Mouse (Mus musculus): ENCODE data around the gene Prr5l. TPM values are rescaled to one million over a fixed set of nuclear protein-coding genes. Genes with fewer than 3 reads are reported as not detected.

Gene Prr5l
- polyA plus RNA-seq, 1 experiment from 2014 or later, result 38.1 TPM

DNA sequence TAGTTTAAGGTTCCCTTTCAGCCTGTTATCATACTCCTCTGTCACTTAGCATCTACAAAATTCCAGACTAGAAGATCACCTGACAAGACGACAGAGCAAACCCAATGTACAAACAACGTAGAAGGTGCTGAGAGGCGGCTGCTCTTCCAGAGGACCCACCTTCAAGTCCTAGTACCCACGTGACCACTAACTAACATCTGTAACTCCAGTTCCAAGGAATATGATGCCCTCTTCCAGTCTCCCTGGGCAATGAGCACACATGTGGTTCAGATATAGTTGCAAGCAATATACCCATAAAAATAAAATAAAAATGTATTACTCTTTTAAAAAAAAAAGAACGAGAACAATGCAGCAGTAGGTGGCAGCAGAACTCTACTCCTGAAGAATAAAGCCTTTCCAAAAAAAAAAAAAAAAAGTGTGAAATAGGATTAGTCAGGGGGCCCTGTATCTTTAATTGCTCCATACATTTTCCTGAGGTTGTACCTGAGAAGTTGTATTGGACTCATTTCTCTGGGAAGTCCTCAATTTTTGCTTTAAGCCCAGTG lies 176.8 kb downstream of the Prr5l start:
- Histone ChIP-seq H3K27me3 (ENCODE audit: insufficient read depth, low read length) (no peaks in the 10 kb centered on the region), H3K27ac (no peak overlapping the region), H3K36me3 (ENCODE audit: insufficient read depth, low read length) (no peaks in the 10 kb centered on the region), H3K4me3 (replicated peaks; ENCODE audit: low read depth, low read length) (no peak overlapping the region), H3K4me2 (ENCODE audit: low read length) (no peak overlapping the region), H3K9me3 (replicated peaks; ENCODE audit: low read length) (no peaks in the 10 kb centered on the region), H3K4me1 (replicated peaks; ENCODE audit: insufficient read depth, low read length) (no peaks in the 10 kb centered on the region), H3K9ac (ENCODE audit: low read depth, low read length) (no peak overlapping the region)
- TF ChIP-seq CTCF (IDR thresholded peaks at IDR 0.05; ENCODE audit: low read depth), result peak; percentile 65
- WGBS, result 52% methylated on average over 5 of the region's 5 CpGs
- DNase-seq (ENCODE audit: low spot score) (peak; percentile 59), ATAC-seq (replicated peaks; ENCODE audit: low FRiP score, low read depth) (no peak)

DNA sequence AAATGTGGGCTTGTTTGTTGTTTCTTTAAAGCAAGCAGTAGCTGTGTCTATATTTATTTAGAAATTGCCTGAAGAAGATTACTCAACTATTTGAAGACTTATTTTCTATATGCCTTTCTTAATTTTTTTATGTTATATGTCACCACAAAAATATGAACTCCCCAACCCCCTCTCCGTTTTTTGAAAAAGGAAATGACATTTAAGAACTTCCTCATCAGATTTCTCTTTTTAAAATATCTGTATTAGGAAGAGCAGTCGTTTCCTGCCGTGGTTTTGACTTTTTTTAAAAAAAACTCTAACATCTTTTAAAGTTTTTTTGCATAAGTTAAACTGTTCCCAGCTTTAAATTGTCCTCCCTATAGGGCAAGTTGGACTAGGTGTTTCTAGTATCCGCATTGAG lies 183.5 kb downstream of the Prr5l start:
- Histone ChIP-seq H3K9me3 (replicated peaks; ENCODE audit: low read length) (no peaks in the 10 kb centered on the region), H3K27me3 (ENCODE audit: insufficient read depth, low read length) (no peaks in the 10 kb centered on the region), H3K36me3 (ENCODE audit: insufficient read depth, low read length) (peaks cover 31% of the 10 kb centered on the region), H3K4me3 (replicated peaks; ENCODE audit: low read depth, low read length) (no peak overlapping the region), H3K4me1 (replicated peaks; ENCODE audit: insufficient read depth, low read length) (no peaks in the 10 kb centered on the region), H3K4me2 (ENCODE audit: low read length) (no peak overlapping the region), H3K9ac (ENCODE audit: low read depth, low read length) (no peak overlapping the region), H3K27ac (no peak overlapping the region)
- 74% methylated on average over 4 of the region's 4 CpGs for WGBS
- no peak for DNase-seq (ENCODE audit: low spot score)
- no peak for TF ChIP-seq CTCF (IDR thresholded peaks at IDR 0.05; ENCODE audit: low read depth)
- no peak for ATAC-seq (replicated peaks; ENCODE audit: low FRiP score, low read depth)

DNA sequence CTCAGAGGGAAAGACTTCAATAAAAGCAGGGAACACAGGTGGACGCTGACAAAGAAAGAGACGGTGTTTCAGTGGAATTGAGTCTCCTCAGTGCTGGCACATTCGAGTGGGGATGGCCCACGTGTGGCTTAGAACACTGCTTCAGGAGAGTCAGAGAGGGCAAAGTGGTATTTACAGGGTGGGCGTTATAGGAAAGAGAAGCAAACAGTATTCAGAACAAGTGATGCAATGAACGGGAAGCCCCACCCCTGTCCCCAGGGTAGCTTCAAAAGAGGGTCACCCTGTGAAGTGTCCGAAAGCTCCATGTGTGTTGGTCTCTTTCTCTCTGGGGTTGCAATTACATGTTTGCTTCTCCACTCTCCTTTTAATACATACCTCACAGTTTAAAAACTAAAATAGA lies 187.2 kb downstream of the Prr5l start:
- H3K4me3 ChIP-seq (replicated peaks; ENCODE audit: low read depth, low read length), result no peak overlapping the region
- H3K9ac ChIP-seq (ENCODE audit: low read depth, low read length), result no peak overlapping the region
- no peaks in the 10 kb centered on the region for H3K9me3 ChIP-seq (replicated peaks; ENCODE audit: low read length)
- 88% methylated on average over 7 of the region's 7 CpGs for WGBS
- H3K4me2 ChIP-seq (ENCODE audit: low read length), result no peak overlapping the region
- no peak for TF ChIP-seq CTCF (IDR thresholded peaks at IDR 0.05; ENCODE audit: low read depth)
- H3K36me3 ChIP-seq (ENCODE audit: insufficient read depth, low read length), result peaks cover 44% of the 10 kb centered on the region
- no peaks in the 10 kb centered on the region for H3K27me3 ChIP-seq (ENCODE audit: insufficient read depth, low read length)
- H3K4me1 ChIP-seq (replicated peaks; ENCODE audit: insufficient read depth, low read length), result no peaks in the 10 kb centered on the region
- DNase-seq (ENCODE audit: low spot score) (no peak), ATAC-seq (replicated peaks; ENCODE audit: low FRiP score, low read depth) (no peak)
- H3K27ac ChIP-seq, result no peak overlapping the region

DNA sequence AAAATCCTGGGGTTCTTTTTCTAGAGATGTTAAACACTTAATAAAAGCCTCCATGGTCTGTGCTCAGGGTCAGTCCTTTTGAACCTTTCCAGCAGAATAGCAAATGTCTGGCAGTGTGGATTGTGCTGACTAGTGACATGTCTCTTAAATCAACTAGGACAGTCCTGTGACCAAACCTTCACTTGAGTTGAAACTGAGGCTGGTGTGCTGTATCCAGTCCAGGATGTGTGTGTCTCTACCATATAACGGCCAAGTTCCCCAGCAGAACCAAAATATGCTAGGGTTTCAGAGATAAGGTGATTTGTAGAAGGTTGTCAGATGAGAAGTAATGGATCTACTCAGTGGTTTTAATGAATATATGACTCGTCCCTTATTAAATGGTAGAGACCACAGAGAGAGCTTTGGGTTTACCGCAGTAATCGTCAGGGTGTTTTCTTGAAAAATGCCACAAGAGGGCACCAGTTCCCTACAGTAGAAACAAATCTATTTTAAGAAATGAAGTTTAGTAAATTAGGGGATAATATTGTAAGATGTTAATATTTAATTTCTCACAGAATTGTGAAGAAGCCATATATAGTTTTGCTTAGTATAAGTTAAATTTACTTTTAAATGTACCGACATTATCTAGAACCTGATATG lies 189.1 kb downstream of the Prr5l start:
- no peak overlapping the region for H3K4me3 ChIP-seq (replicated peaks; ENCODE audit: low read depth, low read length)
- no peaks in the 10 kb centered on the region for H3K27me3 ChIP-seq (ENCODE audit: insufficient read depth, low read length)
- WGBS, result 60% methylated on average over 5 of the region's 5 CpGs
- ATAC-seq (replicated peaks; ENCODE audit: low FRiP score, low read depth) (no peak), DNase-seq (ENCODE audit: low spot score) (peak; percentile 68)
- H3K9ac ChIP-seq (ENCODE audit: low read depth, low read length), result no peak overlapping the region
- H3K4me2 ChIP-seq (ENCODE audit: low read length), result no peak overlapping the region
- H3K9me3 ChIP-seq (replicated peaks; ENCODE audit: low read length), result no peaks in the 10 kb centered on the region
- peak; percentile 73 for TF ChIP-seq CTCF (IDR thresholded peaks at IDR 0.05; ENCODE audit: low read depth)
- H3K27ac ChIP-seq, result no peak overlapping the region
- H3K36me3 ChIP-seq (ENCODE audit: insufficient read depth, low read length), result peaks cover 55% of the 10 kb centered on the region
- no peaks in the 10 kb centered on the region for H3K4me1 ChIP-seq (replicated peaks; ENCODE audit: insufficient read depth, low read length)

DNA sequence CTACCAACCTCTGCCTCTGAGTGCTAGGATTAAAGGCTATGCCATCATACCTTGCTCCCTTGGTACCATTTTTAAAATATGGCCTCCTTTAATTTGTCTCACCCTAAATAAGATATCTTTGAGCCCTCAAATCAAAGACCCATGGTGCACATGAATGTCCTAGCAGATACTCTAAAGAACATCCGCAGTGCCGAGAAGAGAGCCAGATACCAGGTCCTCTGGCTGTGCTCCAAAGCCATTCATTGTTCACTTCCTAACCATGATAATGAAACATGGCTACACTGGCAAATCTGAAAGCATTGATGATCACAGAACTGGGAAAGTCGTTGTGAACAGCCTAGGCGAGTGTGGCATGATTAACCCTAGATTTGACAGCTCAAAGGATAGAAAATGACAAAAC lies 189.8 kb downstream of the Prr5l start:
- no peak overlapping the region for H3K4me2 ChIP-seq (ENCODE audit: low read length)
- DNase-seq (ENCODE audit: low spot score) (no peak), ATAC-seq (replicated peaks; ENCODE audit: low FRiP score, low read depth) (no peak)
- no peak overlapping the region for H3K4me3 ChIP-seq (replicated peaks; ENCODE audit: low read depth, low read length)
- WGBS, result 69% methylated on average over 4 of the region's 4 CpGs
- H3K9me3 ChIP-seq (replicated peaks; ENCODE audit: low read length), result no peaks in the 10 kb centered on the region
- H3K27ac ChIP-seq, result no peak overlapping the region
- no peak for TF ChIP-seq CTCF (IDR thresholded peaks at IDR 0.05; ENCODE audit: low read depth)
- H3K4me1 ChIP-seq (replicated peaks; ENCODE audit: insufficient read depth, low read length), result no peaks in the 10 kb centered on the region
- H3K36me3 ChIP-seq (ENCODE audit: insufficient read depth, low read length), result peaks cover 51% of the 10 kb centered on the region
- H3K9ac ChIP-seq (ENCODE audit: low read depth, low read length), result no peak overlapping the region
- H3K27me3 ChIP-seq (ENCODE audit: insufficient read depth, low read length), result no peaks in the 10 kb centered on the region

DNA sequence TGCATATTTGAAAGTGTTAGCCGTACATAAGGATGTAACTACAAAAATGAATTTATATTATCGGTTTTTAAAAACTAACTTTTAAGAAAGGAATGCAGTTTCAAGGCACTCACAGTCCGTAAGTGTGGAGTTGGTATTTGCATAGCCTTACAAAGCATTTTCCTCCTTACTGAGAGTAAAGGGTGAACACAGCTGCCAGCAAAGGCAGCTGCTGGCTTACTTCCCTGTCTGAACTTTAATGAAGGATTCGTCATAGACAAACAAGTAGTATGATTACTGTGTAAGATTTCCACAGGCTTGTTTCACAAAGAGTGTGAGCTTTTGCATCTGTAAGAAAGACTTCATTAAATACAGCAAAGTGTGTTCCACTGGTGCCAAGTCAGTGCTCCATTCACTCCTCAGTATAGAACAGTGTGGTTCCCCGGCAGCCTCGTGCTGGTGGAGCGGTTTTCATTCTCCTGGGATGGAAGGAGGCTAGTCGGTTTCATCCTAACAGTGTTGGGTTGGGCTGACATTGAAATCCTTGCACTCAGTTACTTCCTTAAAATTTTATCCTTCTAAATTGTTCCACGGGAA lies 192.5 kb downstream of the Prr5l start:
- Histone ChIP-seq H3K4me2 (ENCODE audit: low read length) (no peak overlapping the region), H3K4me1 (replicated peaks; ENCODE audit: insufficient read depth, low read length) (no peaks in the 10 kb centered on the region), H3K27ac (no peak overlapping the region), H3K27me3 (ENCODE audit: insufficient read depth, low read length) (no peaks in the 10 kb centered on the region), H3K9ac (ENCODE audit: low read depth, low read length) (no peak overlapping the region), H3K9me3 (replicated peaks; ENCODE audit: low read length) (no peaks in the 10 kb centered on the region), H3K36me3 (ENCODE audit: insufficient read depth, low read length) (peaks cover 44% of the 10 kb centered on the region), H3K4me3 (replicated peaks; ENCODE audit: low read depth, low read length) (no peak overlapping the region)
- ATAC-seq (replicated peaks; ENCODE audit: low FRiP score, low read depth) (no peak), DNase-seq (ENCODE audit: low spot score) (no peak)
- WGBS, result 94% methylated on average over 9 of the region's 9 CpGs
- TF ChIP-seq CTCF (IDR thresholded peaks at IDR 0.05; ENCODE audit: low read depth), result no peak

Measured in kidney, postnatal 0 days (tissue).